Mouse (Mus musculus): ENCODE measurements around the gene Negr1.

DNA sequence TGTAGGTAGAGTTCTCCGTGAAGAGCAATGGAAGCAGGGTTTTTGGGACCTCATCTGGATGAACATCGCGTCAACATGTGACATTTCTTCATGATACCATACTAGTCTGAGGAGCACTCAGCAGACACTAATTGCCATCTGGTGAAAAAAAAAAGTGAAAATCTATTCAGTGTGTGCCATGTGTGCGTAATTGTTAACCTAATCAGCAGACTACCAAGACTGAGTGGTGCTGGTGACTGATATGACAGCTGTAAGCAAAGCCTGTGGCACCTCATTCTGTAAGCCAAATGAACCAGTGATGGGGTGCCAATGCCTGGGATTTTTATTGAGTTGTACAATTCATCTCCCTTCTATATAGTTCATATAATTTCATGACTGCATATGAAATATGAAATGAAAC, 29.0 kb downstream of the Negr1 start:
- TF ChIP-seq EP300 (IDR thresholded peaks at IDR 0.05; ENCODE audit: low read depth) = no peak
- no peak for TF ChIP-seq CTCF (IDR thresholded peaks at IDR 0.05; ENCODE audit: low read depth)

All from liver, postnatal 0 days (tissue).